Mouse (Mus musculus) liver, postnatal 0 days (tissue): ENCODE results near the gene Ddx28.

Experiments
- CTCF ChIP-seq: sonication (generic); IDR thresholded peaks from 2 replicates; pipeline ENCODE4 v1.5.1; 2016; ENCODE audit warnings: antibody characterized with exemption, low read depth
- EP300 ChIP-seq: IDR thresholded peaks from 2 replicates; pipeline ENCODE4 v1.6.1; 2016; ENCODE audit warnings: antibody characterized with exemption, low read depth, mild to moderate bottlenecking

GRCm38 (mm10) chr8:106059613-106060371 lies 48.1 kb upstream of the Ddx28 start:
- TF ChIP-seq CTCF (peak; percentile 14), EP300 (no peak)
